Mouse (Mus musculus): ENCODE measurements at regions not wholly inside any gene's neighbourhood (a gene's known extent, or its start where the extent isn't known, plus 50 kb on each side); places are given as distances from the start of the nearest gene placed in this dataset.

DNA sequence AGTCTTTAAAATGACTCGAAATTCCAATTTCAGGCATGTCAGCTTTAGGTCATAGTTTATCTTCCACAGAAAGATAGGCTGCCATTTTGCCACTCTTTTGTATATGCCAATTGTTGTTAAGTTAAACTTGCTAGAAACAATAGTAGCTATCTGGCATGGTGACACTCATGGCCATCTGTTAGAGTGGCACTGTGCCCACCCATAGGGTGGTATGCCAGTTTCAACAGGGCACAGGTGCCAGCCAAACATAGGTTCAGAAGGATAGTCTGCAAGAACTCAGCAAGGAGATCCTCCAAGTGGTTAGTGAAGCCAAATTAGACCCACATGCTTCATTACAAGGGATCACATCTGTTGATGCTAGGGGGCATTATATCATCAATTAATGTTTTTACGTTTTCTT, 135.8 kb upstream of the Gm6812 start:
- no peaks in the 10 kb centered on the region for H3K36me3 ChIP-seq (ENCODE audit: insufficient read depth)
- no peak overlapping the region for H3K27ac ChIP-seq (ENCODE audit: low read depth, low read length)
- no peak overlapping the region for H3K9ac ChIP-seq
- 60% methylated on average over 2 of the region's 2 CpGs for WGBS
- no peaks in the 10 kb centered on the region for H3K4me1 ChIP-seq (ENCODE audit: insufficient read depth)
- TF ChIP-seq CTCF (IDR thresholded peaks at IDR 0.05; ENCODE audit: low read depth) = no peak
- no peak for ATAC-seq
- H3K27me3 ChIP-seq (ENCODE audit: insufficient read depth, low read length) = no peaks in the 10 kb centered on the region
- H3K4me3 ChIP-seq (ENCODE audit: low read depth, low read length) = no peak overlapping the region
- no peaks in the 10 kb centered on the region for H3K9me3 ChIP-seq (ENCODE audit: low read length)
- no peak for DNase-seq
- no peak overlapping the region for H3K4me2 ChIP-seq (ENCODE audit: low read depth)

GRCm38 (mm10) chrX:69009190-69009589, 116.3 kb upstream of the Gm6812 start:
- H3K27me3 ChIP-seq (ENCODE audit: insufficient read depth, low read length) = no peaks in the 10 kb centered on the region
- no peak for TF ChIP-seq CTCF (IDR thresholded peaks at IDR 0.05; ENCODE audit: low read depth)
- no peaks in the 10 kb centered on the region for H3K9me3 ChIP-seq (ENCODE audit: low read length)
- DNase-seq (peak; percentile 7), ATAC-seq (peak; percentile 84)
- H3K4me1 ChIP-seq (ENCODE audit: insufficient read depth) = no peaks in the 10 kb centered on the region
- H3K4me2 ChIP-seq (ENCODE audit: low read depth) = no peak overlapping the region
- no peaks in the 10 kb centered on the region for H3K36me3 ChIP-seq (ENCODE audit: insufficient read depth)
- no peak overlapping the region for H3K27ac ChIP-seq (ENCODE audit: low read depth, low read length)
- WGBS = 66% methylated on average over 2 of the region's 2 CpGs
- no peak overlapping the region for H3K9ac ChIP-seq
- no peak overlapping the region for H3K4me3 ChIP-seq (ENCODE audit: low read depth, low read length)

DNA sequence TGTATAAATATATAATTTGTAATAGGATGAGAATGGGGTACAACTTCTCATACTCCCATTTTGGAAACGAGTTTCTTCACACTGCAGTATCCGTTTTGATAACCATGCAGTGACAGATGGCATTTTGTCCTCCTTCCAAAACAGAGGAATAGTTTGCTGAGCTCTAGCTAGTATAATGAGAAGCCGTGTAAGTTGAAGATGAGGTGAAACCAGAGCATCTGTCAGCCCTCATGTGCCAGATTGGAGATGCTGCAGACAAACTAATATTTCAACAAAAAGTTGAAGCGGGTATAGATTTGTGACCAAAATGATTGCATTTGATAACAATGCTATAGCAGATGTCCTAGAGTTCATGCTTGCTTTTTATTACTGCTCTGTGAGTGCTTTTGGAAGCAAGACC, 115.1 kb upstream of the Gm6812 start:
- no peaks in the 10 kb centered on the region for H3K36me3 ChIP-seq (ENCODE audit: insufficient read depth)
- no peak overlapping the region for H3K4me2 ChIP-seq (ENCODE audit: low read depth)
- WGBS = 66% methylated on average over 4 of the region's 4 CpGs
- TF ChIP-seq CTCF (IDR thresholded peaks at IDR 0.05; ENCODE audit: low read depth) = no peak
- no peaks in the 10 kb centered on the region for H3K9me3 ChIP-seq (ENCODE audit: low read length)
- H3K9ac ChIP-seq = no peak overlapping the region
- no peaks in the 10 kb centered on the region for H3K4me1 ChIP-seq (ENCODE audit: insufficient read depth)
- H3K27ac ChIP-seq (ENCODE audit: low read depth, low read length) = no peak overlapping the region
- no peak overlapping the region for H3K4me3 ChIP-seq (ENCODE audit: low read depth, low read length)
- ATAC-seq (peak; percentile 42; the same call in 1 of the 2 replicates), DNase-seq (peak; percentile 48)
- H3K27me3 ChIP-seq (ENCODE audit: insufficient read depth, low read length) = no peaks in the 10 kb centered on the region
